Mouse (Mus musculus): Measurements from ENCODE around the gene Ddx23.

Gene Ddx23

GRCm38 (mm10) chr15:98606051-98606536, 56.6 kb downstream of the Ddx23 start:
- DNase-seq = no peak

GRCm38 (mm10) chr15:98604041-98604575, 58.6 kb downstream of the Ddx23 start:
- DNase-seq = no peak

DNA sequence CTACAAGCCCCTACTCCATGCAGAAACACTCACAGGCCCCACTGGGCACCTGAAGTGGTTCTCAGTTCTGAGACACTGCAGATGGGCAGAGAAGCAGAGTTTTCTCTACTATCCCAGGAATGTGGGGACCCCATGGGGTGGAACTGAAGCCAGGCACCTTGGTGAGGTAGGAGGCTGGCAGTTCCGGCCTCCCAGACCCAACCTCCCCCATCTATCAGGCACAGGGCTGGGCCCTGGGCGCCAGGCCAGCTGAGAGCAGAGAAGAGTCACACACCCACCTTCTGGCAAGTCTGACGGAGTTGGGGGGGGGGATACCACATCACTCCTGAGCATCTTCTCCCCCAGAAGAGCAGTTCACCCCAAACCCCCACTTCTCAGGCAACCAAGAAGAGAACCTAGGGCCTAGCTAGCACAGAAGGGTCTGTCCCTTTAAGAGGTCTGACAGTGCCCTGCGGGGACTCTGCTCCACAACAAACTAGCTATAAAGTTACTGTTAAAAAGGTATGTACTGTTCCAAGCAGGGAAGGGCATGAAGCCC, 59.7 kb downstream of the Ddx23 start:
- DNase-seq = no peak

GRCm38 (mm10) chr15:98602191-98602881, 60.4 kb downstream of the Ddx23 start:
- no peak for DNase-seq

DNA sequence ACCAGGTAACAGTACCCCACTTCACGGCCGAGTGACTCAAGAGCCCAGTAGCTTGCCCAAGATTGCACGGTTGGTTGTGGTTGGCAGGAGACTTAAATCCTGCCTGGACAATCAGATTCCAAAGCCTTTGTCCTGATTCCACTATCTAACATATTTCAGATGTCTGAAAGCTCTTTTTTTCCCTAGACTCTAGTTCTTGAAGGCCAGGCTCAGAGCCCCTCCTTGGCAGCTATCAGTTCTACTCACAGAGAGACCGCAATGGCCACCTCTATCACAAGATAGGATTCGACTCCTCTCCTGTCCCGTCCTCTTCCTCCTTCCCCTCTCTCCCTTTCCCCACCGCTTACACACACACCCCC, 60.9 kb downstream of the Ddx23 start:
- DNase-seq = no peak

DNA sequence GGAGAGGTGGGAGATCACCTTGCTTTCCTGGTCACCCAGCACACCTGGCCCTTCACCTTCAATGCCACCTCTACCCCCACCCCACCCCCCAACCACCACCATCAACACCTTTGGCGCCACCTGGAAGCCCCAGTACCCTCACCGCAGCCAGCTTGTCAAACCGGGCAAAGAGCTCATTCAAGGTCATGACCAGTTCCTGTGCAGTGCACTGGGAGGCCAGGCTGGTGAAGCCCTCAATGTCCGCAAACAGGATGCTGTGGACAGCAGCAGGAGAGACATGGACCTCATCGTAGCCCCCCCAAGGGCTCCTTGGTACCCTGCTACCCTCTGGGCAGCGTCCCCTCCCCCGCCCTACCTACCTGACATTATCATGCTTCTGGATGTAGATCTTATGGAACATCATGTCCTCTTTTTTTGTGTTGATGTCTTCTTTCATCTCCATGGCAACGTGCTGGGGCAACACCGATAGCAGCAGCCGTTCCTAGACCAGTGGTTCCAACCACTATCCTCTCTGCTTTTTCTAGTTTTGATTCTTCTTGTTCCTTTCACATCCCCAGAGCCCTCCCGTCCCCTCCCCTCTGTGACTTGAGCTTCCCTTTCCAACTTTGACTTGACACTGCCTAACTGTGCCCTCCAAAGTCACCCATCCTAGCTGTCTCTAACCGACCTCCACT, 62.5 kb downstream of the Ddx23 start:
- no peak for DNase-seq

DNA sequence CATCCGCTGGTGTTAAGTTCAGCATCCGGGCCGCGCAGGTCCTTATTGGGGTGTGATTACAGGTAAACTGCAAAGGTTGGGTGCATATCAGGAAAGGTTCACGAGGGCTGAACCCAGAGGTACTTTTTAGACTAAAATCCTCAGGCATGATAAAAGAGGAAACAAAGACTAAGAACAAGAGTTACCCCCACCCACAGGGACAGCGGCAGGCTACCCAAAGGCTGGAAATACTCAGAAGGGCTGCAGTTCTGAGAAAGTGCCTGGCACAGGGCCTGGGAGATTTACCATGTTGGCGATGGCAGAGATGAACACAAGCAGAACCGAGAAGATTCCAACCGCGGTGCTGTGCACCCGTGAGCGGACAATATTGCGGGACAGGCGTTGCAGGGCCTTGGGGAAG, 66.1 kb downstream of the Ddx23 start:
- no peak for DNase-seq
